Mouse (Mus musculus): ENCODE measurements at regions not wholly inside any gene's neighbourhood (a gene's known extent, or its start where the extent isn't known, plus 50 kb on each side); places are given as distances from the start of the nearest gene placed in this dataset.

DNA sequence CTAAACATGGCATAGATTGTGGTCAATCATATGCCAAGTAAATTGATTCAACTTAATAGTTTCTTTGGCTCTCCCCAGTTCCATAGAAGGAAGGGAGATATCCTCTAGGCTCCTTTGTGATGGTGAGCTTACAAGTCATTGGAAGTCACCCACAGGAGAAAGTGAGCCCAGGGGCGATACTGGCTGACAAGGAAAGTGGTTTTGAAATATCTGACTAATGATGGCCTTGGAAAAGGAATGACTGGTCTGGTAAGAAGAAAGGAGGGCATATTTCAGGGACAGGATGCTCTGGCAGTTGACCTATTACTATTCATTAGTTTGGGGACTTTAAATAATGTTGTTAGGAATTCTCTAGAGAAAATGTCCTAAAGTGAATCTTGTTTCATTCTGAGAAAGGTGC is 352.7 kb upstream of the Cdh11 start:
- no peak for DNase-seq (ENCODE audit: low spot score)

DNA sequence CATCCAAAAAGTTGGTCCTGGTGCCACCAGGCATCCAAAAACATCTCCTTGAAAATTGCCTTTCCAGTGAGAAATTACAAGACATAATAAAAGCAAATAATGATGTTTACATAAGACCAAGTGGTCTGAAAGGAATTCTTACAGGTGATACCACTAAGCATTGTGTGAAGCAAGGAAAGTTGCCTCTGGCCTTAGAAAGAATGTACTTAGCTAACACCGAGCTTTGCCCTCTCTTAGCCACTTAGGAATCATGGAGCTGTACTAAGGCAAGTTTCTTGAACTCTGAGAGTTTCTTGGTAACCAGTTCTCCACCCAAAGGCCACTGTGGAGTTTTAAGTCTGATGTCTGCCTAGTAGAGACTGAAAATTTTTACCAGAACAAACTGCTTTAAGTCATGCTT is 359.4 kb upstream of the Cdh11 start:
- DNase-seq (ENCODE audit: low spot score), result no peak

DNA sequence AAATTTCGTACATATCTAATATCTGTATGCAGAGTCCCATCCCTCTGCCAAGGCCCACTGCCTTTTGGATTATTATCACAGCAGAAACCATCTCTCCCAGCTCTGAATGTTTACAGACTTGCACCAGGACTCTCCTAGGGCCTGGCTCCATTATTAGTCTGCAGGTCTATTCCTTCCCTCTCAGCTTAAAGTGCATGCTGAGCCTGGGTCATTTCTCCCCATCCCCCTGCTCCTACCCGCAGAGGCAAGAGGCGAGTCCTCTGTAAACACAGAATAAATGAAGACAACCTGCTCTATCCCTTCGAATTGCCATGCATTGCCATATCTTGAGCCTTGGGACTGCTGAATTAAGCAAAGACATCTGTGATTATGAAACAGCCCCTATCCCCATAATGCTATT is 362.6 kb upstream of the Cdh11 start:
- DNase-seq (ENCODE audit: low spot score), result no peak

DNA sequence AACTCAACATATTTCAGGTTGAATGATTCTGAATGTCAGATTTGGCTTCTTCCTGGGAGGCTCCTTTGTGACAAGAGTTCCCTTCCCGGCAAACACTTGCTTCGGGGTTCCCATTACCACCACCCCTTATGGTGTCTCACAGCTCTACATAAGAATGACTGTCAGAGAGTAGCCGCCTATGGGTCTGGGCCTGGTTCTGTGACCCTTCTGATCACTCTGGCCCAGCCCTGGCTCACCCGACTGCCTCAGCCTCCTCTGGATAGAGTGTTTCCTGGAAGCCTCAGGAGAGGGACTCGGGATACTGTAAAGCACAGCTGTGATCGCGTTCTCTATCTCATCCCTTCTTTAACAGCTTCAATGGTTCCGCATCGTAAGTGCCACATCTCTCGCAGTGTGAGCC is 363.0 kb upstream of the Cdh11 start:
- peak; percentile 10 for DNase-seq (ENCODE audit: low spot score)

DNA sequence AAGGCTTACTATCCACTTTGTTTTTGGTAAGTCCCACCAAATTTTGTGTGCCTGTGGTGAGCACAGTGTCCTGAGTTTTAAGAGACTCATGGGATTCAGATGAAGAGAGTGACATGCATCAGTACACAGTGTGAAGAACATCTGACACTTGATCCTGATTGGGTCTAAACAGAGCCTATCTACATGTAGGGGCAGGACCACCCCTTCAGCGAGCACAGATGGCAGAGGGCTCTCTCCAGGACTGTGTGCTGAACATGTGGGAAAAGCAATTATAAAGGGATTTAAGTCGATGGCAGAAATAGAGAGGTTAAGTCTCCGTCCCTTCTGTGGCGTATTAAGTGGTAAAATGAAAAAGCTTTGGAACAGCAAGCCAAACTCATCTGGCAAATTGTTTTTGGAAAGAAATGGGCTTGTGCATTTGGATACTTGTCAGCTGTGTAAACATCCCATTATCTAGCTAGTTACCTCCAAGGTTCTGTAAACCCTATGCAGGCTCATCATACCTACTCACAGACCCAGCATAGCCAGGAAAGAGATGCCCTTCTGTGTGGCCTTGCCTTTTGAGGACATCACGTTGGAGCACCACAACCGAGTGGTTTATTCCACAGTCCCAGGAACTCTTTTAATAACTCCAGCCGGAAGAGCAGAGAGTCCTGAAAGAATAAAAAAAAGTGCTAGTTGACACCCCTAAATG is 381.3 kb upstream of the Cdh11 start:
- DNase-seq (ENCODE audit: low spot score), result peak; percentile 37

DNA sequence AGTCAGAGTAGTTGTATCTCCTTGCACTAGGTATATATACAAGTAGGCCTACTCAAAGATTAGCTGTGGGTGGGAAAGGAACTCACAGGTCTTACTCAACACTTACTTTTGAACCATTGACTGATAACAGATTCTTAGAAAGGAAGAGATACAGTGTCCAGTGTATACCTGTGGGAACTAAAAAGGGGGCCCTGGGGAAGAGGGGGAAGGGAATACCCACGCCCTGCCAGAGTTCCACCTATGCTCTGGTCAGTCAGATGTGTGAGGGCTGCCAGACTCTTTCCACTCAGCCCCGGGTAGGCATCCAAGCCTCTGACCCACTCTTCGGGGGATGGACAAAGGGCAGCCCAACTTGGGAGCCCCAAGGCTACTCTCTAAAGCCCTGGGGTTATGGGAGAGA is 387.9 kb upstream of the Cdh11 start:
- no peak for DNase-seq (ENCODE audit: low spot score)

DNA sequence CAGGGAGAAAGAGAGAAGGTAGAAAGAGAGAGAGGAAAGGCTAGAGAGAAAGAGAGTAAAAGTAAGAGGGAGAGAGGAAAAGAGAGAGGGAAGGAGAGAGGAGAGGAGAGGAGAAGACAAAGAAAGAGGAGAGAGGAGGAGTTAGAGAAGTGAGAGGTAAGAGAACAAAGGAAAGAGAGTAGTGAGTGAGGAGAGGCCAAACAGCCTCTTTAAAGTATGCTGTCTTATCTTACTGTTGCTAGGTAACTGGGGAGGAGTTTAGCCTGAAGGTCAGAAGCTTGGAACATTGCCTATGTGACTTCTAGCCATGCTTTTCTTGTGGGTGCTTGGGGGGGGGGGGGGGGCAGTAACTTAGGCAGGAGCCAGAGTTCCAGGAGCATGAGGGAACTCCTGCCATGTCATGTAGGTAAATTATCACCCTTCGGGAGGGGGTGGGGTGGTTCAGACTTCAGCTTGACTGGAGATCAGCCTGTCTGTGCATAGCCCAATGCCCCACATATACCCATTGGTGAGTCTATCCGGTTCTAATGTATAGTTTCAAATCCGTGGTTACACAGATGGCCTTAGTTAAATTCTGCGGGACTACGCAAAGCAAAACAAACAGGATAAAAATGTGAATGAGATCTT is 388.5 kb upstream of the Cdh11 start:
- peak; percentile 12 for DNase-seq (ENCODE audit: low spot score)

DNA sequence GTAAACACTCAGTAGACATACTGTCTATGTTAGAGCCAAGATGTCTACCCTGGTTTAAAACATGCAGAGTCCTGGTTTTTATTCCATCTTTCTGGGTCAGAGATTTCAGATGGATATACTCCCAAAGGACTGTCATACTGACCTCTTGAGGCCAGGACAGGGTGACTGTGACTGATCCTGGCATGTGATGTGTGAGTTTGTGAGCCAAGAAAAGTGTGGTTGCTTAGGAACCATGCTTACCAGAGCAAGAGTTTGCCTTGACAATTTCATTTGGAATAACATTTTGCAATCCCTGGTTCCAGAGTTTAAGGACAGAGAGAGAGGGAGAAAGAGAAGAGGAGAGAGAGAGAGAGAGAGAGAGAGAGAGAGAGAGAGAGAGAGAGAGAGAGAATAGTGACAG is 395.2 kb upstream of the Cdh11 start:
- no peak for DNase-seq (ENCODE audit: low spot score)

DNA sequence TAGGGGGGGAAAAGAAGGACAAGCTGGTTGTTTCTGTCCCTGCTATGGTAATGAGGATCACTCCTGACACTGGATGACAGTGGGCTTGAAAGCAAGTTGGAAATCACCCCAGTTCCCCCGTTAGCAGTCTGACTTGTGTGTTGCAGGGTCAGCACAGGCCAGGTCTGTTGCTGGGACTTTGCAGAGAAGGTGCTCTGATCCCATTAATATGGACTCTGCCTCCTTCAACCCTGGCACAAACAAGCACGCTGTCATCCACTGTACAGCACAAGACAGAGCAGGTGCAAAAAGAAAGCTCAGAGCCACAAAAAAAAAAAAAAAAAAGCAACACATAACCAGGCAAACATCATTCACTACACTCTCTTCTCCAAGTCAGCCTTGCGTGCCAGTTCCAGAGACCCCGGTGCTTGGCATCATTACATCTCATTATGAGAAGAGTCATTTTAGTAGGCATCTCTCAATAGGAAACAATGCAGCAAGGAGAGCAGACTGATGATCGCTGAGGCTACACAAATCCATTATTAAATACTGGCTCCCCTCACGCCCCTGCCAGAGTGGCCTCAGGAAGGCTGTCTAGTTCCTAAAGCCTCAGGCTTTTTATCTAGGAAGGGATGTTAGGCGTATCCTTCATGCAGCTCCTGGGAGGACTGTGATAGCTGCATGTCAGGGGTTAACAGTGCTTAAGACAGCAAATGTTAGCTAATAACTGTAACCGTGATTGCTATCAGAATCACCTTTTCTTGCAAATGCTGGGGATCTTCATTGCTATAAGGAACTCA is 403.5 kb upstream of the Cdh11 start:
- DNase-seq (ENCODE audit: low spot score), result no peak

DNA sequence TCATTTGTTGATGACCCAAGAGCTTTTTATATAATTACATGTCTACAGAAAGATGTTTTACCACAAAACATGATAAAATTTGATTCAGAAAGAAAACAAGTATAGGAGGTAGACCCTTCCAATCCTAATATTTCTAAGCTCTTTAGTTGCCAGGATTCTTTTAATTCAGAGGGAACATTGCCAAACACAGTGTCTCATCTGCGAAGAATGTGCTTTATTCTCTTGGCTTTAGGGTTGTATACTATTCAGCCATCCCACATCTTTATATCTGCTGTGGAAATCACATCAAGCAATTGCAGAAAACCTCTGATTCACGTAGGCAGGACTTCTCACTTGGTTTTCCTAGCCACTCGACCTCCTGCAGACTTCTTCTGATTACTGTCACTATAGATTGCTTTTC is 412.8 kb upstream of the Cdh11 start:
- no peak for DNase-seq (ENCODE audit: low spot score)

DNA sequence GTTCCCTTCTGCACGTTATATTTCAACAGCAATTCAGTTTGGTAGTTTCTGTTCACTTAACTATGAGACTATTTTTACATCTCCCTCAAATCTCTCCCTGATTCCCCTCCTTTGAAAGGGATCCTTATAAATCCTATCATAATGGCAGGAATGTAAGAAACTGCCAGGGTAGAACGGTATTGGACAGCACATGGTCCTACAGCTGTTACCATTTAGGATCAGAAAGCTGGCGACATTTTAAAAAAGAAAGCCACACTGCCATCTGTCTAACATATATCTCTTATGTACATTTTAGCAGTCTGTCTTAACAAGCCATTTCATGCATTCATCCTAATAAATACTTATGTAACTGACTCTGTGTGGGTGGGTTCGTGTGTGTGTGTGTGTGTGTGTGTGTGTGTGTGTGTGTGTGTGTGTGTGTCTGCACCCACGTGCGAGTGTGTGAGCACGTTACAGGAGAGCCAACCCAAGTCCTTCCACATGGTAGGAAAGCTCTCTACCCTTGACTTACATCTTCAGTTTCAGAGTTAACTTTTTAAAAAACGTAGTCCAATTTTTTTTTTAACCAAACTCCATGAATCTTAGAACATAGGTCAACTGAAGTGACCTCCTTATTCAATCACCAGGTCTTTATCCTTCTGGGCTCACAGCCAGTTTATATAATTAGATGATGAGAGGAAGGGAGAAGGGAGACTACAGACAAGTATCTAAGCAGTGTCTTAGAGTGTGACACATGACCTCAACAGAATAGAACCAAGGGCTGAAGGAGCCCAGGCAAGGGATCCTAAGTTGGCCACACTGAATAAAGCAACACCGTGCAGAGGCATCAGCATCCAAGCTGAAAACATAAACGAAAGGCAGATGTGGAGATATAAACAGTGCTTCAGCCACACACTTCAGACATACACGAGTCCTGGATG is 414.5 kb upstream of the Cdh11 start:
- DNase-seq (ENCODE audit: low spot score), result peak; percentile 41

DNA sequence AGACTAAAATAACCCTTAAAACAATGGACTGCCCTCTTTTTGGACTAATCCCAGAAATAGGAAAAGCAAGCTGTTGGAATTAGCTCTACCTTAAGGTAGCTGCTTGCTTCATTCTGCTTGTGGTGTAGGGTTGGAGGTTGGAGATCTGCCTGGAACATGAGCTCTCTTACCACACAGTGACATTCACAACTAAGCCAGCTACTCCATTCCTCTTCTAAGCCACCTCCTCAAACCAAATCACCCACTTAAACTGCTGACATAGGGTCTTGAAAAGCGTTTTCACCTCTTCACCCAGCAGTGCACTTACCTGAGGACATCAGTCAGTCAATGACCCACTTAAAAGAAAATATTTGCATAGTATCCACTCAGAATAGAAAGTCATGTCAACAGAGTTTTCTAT is 418.3 kb upstream of the Cdh11 start:
- DNase-seq (ENCODE audit: low spot score), result no peak

DNA sequence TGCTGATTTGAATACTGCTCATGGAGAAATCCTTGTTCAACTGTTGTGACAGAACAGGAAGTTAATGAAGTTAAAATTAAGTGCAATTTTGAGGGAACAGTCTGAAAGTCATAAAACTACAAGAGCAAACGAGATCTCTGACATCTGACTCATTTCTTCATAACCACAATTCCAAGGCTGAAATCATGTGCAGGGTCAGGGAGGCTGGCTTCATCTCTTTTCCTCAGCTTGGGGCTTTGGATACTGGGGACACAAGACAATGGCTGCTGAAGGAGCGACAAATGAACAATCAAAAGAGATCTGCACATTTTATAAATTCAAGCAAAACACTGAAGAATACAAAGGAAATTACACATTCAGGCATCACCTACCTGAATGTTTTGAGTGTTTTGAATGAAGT is 429.2 kb upstream of the Cdh11 start:
- DNase-seq (ENCODE audit: low spot score), result no peak

DNA sequence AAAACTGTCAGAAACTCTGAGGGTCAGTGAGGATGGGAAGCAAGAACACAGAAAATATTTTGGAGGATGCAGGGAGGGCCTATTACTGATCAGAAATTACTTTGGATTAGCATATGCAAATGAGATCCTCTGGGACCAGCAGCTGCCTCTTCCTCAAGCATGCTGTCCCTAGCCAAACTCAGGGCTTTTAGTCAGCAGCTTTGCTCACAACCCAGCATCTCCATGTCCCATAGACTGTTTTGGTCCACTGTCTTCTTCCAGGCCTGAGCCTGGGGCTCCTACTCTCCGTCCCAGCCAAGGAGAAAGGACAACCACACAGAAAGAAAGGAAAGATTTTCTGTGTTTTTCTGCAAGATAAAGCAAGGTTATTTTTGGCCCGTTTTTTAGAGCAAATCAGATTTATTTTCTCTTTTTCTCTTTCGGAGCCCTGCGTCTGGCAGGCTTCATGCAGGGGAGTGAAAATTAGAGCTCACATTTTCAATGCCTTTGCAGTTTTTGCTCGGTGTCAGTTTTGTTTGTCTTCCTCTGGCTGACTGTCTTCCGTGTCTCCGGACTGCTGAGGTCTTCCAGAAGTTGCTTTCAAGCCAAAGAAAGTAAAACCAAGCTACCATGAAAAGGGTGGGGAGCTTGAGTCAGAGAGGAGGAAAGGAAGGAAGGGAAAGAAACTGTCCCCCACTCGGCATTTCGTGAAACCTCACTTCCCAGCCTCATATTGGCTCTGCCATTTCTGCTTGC is 445.5 kb upstream of the Cdh11 start:
- DNase-seq (ENCODE audit: low spot score), result peak; percentile 5

DNA sequence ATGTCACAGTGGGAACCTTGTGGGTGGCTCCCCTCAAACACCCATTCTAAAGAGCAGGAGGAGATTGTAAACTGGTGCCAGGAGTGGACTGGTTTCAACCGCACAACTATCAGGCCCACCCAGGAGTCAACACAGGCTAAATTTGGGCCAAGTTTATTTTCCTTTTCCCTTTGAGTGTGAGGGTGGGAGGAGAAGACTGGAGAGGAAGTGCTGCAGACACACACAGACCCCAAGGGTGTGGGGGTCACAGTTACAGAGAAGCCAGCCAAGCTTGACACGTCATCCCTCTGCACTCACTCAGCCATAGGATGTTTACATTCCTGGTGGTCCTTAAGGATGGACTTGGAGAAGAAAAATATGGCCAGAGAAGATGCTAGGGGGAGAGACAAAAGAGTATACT is 448.9 kb upstream of the Cdh11 start:
- peak; percentile 72 for DNase-seq (ENCODE audit: low spot score)

DNA sequence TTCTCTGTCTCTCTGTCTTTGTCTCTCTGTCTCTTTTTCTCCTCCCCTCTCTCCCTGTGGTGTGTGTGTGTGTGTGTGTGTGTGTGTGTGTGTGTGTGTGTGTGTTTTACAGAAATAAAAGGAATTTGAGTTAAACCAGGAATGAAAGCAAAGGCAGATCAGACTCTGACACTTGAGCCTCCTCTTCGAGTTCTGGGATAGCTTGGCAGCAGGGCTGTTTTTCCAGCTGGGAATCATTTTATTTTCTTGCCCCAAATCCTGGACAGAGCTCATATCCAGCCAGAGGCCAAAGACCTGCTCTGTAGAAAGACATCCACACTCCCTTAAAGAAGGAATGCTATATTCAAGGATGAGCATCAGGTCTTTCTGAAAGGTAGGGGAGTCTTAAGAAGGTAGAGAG is 450.2 kb upstream of the Cdh11 start:
- peak; percentile 71 for DNase-seq (ENCODE audit: low spot score)

DNA sequence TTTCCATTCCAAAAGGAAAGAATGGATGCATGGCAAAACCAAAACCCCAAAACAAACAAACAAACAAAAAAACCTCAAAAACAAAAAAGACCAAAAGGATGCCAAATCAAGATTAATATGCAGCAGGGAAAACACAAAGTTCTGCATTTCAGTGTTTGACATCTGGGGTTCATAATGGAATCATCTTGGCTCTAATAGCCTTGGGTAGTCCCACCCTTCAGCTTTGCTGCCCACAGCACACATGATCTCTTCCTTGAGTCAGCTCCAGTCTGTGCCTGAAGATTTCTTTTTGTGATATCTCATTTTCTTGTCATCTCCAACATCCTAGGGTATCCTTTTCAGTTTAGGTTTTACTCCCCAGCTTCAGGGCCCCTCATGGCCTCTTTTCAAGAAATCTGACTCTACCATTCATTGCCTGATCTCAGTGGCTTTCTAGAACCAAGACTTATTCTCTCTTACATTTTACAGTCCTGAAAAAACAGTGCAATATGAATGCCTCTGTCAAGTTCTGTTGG is 453.1 kb upstream of the Cdh11 start:
- DNase-seq (ENCODE audit: low spot score), result no peak

DNA sequence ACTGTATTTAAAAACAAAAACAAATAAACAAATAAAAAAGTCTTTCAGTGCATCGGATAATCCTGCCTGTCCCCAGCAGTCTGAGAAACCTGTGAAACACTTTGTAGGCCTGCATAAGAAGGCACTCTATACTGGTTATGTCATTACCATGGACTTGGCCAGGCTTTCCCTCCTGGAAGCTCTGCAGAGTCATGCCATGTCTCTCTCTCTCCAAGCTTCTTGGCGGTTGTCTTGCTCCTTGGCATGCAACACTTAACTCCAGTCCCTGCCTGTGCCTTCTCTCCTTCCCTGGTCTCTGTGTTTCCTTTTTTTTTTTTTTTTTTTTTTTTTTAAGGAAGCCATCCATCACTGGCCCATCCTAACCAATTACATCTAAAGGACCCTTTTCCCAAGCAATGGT is 458.7 kb upstream of the Cdh11 start:
- no peak for DNase-seq (ENCODE audit: low spot score)

DNA sequence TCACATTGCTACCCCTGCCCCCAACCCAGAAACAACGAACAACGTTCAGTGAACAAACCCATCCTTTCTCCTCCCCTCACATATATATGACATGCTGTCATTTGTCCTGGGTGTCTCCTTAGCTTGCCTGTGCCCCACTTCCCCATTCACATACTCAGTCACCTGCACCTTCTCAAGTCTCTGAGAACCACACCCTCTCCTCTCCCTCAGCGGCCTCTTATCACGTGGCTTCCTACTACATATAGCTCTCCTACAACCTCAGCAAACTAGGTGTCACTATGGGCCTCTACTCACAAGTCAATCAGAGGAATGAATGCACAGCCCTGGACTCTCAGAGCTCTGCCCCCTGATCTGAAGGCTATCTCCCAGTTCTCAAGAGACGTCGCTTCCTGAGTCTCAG is 459.2 kb upstream of the Cdh11 start:
- no peak for DNase-seq (ENCODE audit: low spot score)

DNA sequence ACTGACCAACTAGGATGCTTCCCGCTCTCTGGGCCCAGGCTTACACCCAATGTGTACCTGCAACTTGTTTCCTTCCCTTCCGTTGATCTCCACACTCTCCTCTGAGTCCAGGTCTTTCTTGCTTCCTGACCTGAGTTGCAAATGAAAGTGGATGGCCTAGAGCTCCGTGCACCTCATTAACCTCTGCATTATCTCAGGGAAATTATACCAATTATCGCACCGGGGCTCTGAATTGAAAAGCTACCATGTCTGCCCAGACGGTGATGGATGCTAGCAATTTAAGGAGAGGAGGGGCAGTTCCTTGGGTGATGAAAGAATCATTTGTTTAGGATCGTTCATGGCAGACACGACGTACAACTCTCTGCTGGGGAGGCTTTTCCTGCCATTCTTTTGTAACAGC is 460.4 kb upstream of the Cdh11 start:
- DNase-seq (ENCODE audit: low spot score), result peak; percentile 34

DNA sequence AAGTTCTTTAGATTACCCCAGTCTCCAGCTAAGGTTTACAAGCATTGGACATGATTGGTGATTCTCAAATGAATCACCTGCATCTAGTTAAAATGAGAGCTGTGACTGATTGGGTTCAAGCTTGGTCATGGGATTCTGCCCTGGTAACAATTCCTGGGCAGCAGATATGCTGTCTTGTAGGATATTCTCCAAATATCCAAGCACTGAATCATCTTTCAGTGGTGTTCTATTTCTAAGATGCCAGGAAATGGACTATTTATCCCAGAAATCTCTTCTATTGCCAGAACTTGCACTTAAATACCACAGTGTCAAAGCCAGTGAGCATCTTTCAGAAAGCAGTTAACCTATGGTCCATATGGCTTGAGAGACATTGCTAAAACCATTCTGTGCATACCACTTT is 475.8 kb upstream of the Cdh11 start:
- no peak for DNase-seq (ENCODE audit: low spot score)

Measured in embryo, embryonic 10.5 days (tissue).